Mouse (Mus musculus) lung, postnatal 10 days (tissue): Measurements from ENCODE around the gene Tiam1.
A peak's percentile ranks its signal among the peaks of the same experiment; 100 is the strongest.

Experiments
- DNase-seq: peaks from one replicate; pipeline ENCODE4 v3.0.0; 2021

Tiam1 gene

DNA sequence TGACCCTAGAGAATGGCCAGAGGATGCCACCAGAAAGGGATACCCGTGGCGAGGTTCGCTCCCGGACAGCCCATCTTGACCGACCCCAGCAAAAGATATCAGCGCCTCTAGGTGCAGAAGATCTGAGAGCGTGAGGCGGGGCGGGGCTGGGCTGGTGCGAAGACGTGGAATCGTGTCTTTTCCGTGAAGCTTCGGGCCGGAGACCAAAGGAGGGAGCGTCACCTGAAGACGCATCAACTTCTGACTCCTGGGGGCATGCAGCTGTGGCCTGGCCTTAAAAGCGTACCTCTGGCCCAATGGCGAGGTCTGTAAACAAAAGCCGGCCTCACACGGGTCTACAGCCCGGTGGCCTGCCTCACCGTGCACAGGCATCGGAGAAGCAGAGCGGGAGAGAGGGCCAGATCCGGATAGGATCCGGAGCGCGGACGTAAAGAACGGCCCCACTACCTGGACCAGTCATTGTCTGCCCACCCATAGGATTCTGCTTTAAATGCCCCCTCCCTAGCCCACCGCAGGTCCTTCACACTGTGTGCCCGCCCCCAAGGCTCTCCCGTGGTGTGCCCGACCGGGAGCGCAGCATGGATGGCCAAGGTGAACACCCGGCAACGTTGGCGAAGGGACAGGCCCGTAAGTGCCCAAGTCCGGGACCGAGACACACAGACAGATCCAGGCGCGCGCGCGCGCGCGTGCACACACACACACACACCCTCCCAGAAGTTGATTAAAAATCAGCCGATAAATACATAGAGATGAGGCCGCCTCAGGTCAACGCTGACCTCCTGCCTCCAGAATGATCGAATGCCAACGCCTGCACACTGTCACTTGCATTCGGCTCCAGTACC lies 774 bp downstream of the Tiam1 start:
- DNase-seq, result peak; percentile 27

- DNase-seq, result peak; percentile 29
Observed at GRCm38 (mm10) chr16:90142247-90142573, 1.4 kb downstream of the Tiam1 start.

GRCm38 (mm10) chr16:90141556-90141955 lies 2.0 kb downstream of the Tiam1 start:
- DNase-seq, result no peak

GRCm38 (mm10) chr16:90140571-90140970 lies 3.0 kb downstream of the Tiam1 start:
- DNase-seq, result no peak

DNA sequence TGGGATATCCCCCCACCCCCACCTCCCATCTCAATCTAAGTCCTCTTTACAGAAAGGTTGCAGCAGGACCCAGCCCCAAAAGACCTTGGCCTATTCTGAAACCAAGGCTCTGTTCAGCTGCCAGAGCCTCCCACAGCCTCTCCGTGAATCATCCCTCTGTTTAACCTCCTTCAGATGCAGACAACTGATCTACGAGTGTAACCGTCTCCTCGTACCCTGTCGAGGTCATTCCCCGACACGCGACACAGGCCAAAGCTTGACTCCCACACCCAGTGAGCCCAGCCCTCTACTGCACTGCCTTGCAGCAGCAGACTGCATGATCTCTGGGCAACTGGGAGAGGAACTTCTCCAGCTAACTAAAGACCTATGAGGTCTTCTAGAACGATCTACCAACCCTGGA lies 3.9 kb downstream of the Tiam1 start:
- DNase-seq, result no peak

GRCm38 (mm10) chr16:90138151-90138550 lies 5.4 kb downstream of the Tiam1 start:
- no peak for DNase-seq

GRCm38 (mm10) chr16:90137175-90137574 lies 6.4 kb downstream of the Tiam1 start:
- no peak for DNase-seq

DNA sequence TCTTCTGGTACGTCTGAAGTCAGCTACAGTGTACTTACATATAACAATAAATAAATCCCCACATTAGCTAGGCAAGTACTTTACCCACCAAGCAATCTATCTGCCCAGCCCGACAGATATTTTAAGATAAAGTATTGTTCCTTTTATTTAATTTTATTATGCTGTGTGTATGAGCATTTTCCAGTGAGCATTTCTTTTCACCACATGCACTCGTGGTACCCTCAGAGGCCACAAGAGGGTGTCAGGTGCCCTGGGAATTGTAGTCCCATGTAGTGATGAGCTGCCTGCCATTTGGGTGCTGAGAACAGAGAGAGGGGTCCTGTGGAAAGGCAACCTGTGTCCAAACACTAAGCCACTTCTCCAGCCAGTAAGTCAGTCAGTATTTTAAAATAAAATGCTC lies 8.0 kb downstream of the Tiam1 start:
- no peak for DNase-seq

DNA sequence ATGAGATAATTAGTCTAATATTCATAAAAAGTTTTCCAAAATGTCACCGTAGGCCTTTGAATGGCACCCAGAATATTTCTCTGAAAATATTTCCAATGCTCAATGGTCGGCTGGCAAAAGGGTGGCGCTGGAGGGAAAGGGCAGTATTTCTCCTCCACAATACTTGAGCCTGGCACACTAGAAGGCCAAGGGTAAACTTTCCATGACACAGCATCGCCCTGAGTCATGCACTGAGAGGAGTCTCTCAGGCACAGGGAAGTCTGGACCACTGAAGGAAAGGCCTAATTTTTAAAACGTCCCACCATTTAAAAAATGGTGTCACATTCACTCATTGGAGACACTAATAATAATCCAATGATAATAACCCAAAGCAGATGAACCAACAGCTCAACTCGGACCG lies 9.2 kb downstream of the Tiam1 start:
- no peak for DNase-seq

DNA sequence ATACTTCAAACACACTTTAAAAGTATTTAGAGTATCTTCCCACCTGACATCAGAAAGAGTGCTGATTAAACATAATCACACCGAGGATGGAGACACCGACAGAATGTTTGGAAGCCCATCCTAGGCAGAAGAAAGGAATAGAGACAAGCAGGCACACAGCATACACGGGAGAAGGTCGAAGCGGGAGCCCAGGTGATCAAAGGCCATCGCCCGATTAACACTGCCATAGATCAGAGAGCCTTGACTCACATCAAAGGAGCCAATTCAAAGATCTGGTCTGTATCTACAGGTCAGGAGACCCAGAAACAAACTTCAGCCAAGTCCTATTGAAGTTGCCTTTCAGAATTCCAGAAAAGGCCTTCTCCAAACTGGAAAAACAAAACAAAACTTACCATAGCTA lies 10.8 kb downstream of the Tiam1 start:
- DNase-seq, result no peak

DNA sequence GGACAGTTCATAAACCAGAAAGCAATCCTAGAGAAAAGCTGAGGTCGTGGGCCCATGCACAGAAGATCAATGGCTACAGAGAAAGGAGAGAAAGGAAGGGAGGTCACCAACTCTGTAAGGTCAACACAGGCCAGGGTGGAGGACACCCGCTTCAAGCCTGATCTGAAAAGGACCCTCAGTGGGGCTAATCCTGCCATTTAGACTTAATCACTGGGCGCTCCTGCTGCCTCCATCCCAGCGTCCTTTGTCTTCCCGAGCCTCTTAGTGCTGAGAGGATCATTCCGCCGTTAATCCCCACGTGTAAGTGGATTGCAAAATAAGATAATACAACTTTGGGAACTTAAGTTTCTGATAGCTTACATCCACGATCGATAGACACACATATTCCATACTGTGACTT lies 11.2 kb downstream of the Tiam1 start:
- no peak for DNase-seq

GRCm38 (mm10) chr16:90128817-90129587 lies 14.6 kb downstream of the Tiam1 start:
- no peak for DNase-seq

DNA sequence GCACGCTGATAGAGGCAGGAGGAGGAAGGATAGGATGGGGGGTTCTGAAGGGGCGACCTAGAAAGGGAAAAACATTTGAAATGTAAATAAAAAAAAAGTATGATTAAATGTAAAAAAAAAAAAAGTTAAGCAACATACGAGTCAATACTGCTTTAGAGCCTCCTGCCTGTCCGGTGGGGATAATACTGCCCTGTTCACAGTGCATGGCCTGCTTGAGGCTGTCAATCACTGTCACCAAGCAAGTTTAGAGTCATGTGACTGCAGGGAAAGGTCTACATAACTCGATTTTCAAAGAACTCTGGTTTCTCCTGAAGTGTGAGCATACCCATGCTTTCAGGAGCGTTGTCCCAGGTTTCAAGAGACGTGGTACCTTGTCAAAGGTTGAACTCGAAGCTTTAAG lies 15.2 kb downstream of the Tiam1 start:
- no peak for DNase-seq

DNA sequence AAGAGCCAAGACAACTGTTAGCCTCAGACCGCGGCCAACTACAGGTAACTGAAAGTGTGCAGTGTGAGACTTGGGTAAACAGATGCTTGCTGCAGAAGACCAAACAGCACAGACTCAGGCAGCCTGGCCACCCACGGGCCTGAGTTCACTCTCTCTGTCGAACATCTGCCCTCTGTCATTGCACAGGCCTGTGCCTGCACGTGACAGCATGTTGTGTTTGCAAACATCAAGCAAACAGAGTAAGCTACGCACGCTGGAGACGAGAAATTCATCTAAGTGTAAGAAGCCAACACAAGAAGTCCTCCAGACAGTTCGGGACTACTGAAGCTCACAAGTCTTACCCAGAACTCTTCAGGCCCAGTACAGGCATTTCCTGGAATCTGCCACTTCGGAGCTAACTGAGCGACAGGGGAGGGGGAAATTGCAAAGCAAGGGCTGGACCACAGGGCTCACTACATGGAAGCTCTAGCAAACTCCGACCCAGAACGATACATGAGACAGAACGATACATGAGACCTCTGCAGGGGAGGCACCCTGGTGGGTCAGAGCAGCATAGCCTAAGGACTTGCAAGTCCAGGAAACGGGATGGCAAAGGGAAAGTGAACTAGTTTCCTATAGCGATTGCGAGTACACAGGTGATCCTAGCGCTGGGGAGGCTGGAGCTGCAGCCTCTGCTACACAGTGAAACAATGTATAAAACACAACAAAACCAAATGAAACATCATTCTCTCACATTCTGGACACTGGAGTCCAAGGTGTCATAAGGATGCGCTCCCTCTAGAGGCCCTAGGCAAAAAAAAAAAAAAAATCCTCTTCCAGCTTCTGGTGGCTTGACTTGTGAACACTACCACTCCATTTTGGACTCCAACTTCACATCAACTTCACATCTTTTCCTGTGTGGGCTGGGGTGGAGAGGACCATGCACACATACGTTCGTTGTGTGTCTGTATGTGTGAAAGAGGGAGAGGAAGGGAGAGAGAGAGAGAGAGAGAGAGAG lies 18.0 kb downstream of the Tiam1 start:
- DNase-seq, result peak; percentile 56

DNA sequence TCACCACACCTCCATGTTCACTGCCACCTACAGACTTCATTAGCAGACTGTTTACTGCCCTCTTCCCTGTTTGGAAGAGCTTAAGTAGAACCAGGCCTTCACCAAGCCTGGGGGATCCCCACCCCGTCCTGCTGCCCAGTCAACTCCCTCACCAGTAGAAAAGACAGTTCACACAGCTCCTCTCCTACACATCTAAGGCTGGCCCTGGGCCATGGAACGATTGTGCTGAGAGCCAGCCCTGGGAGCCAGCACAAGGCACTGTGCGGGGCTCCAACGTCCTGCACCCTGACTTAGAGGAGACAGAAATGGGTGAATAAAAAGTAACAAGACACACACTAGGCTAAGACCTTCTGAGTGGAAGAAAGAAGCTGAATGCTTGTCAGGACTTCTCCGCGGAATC lies 20.5 kb downstream of the Tiam1 start:
- no peak for DNase-seq

DNA sequence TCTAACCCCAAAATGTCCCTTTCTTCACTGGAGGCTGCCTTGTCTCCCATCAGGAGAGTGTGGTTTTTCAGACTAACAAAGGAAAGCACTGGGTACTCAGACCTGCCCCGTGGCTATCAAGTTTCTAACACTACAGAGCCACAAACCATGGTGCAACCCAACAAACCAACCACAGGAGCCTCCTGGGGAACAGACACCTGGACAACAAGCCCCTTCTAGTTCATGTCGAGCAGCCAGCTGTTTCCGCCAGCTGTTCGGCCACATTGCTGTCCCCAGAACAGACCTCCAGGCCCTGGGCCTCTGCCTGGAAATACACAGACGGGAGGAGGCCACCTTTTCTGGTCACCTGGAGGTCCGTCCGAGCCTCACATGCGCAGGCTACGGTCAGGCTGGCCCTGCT lies 21.1 kb downstream of the Tiam1 start:
- no peak for DNase-seq

GRCm38 (mm10) chr16:90121799-90122198 lies 21.8 kb downstream of the Tiam1 start:
- DNase-seq, result no peak

GRCm38 (mm10) chr16:90119969-90120368 lies 23.6 kb downstream of the Tiam1 start:
- DNase-seq, result no peak

GRCm38 (mm10) chr16:90116637-90117182 lies 26.9 kb downstream of the Tiam1 start:
- DNase-seq, result no peak

- DNase-seq, result peak; percentile 57
Observed at GRCm38 (mm10) chr16:90112577-90113155, 30.9 kb downstream of the Tiam1 start.

DNA sequence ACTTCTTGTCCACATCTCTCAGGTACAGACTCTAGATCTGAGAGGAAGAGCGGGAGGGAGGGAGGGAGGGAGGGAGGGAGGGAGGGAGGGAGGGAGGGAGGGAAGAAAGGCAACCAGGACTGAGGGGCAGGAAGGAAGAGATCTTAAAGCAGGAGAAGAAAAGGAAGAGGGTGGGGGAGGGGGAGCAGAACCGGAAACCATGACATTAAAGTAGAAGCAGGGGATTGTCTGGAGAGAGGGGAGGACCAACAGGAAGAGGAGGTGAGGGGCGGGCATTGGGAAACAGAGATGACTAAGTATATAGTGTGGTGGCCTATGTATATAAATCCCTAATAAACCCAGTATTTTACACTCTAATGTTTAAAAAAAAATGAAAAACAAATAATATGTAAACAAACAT lies 34.1 kb downstream of the Tiam1 start:
- DNase-seq, result no peak

- DNase-seq, result no peak
Observed at GRCm38 (mm10) chr16:90104714-90105459, 38.7 kb downstream of the Tiam1 start.
